Mouse (Mus musculus) retina, adult 2 months (tissue): ENCODE data around the gene Sp8.

Source experiments
- DNase-seq: peaks from one replicate; pipeline ENCODE4 v3.0.0-alpha.2; 2012; ENCODE audit warnings: low read depth, low spot score

The Sp8 gene

GRCm38 (mm10) chr12:118848496-118849202, 2.5 kb downstream of the Sp8 start:
- DNase-seq, result no peak

DNA sequence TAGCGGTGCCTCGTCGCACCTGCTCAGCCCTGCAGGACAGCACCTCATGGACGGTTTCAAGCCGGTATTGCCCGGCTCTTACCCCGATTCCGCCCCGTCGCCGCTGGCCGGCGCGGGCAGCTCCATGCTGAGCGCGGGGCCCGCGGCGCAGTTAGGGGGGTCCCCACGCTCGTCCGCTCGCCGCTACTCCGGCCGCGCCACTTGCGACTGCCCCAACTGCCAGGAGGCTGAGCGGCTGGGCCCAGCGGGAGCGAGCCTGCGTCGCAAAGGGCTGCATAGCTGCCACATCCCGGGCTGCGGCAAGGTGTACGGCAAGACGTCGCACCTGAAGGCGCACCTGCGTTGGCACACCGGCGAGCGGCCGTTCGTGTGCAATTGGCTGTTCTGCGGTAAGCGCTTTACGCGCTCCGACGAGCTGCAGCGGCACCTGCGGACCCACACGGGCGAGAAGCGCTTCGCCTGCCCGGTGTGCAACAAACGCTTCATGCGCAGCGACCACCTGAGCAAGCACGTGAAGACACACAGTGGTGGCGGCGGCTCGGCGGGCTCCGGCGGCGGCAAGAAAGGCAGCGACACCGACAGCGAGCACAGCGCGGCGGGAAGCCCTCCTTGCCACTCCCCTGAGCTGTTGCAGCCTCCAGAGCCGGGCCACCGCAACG, 3.2 kb downstream of the Sp8 start:
- no peak for DNase-seq

DNA sequence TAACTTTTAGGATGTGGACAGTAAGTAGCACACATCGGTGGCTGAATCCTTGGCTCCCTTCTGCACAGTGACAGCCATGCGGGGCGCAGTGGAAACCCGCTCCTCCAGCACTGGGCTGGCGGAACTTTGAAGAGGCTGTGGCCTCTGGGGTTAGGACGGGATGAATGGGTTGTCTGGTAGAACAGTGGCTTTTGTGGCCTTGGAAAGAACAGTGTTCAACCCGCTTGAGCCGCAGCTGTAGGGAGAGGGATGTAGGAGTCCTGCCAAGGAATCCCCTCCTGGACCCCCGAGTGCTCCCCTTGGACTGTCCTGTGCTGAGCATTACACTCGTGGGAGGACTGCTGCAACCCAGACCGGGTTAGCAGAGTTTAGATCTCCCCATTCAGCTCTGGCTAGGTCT, 3.9 kb downstream of the Sp8 start:
- no peak for DNase-seq

DNA sequence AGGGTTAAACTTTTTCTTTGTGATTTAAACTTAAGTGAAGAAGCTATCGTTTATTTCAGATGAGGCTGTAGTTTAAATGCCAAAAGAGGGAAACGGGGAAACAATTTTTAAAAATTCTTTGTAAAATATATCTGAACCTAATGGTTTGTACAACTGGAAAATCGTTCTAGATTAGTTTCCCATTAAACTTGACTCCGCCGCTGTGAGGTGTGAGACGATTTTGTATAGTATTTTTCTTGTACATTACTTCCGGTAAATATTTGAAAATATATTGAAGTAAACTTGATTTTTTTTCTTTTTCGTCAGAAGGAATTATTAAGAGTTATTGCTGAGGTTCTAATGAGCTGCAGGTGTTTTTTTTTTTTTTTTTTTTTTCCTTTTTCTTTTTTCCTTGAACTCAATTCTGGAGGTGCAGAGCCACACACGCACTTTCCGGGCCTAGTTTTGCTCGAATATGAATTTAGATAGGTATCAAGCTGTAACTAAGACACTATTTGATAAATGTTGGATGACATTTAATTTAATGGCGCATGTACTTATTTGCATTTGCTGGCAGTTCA, 4.8 kb downstream of the Sp8 start:
- DNase-seq, result no peak

GRCm38 (mm10) chr12:118853331-118853730, 7.2 kb downstream of the Sp8 start:
- DNase-seq, result no peak

- no peak for DNase-seq
These were observed 8.3 kb downstream of the Sp8 start for GRCm38 (mm10) chr12:118854401-118854800.

DNA sequence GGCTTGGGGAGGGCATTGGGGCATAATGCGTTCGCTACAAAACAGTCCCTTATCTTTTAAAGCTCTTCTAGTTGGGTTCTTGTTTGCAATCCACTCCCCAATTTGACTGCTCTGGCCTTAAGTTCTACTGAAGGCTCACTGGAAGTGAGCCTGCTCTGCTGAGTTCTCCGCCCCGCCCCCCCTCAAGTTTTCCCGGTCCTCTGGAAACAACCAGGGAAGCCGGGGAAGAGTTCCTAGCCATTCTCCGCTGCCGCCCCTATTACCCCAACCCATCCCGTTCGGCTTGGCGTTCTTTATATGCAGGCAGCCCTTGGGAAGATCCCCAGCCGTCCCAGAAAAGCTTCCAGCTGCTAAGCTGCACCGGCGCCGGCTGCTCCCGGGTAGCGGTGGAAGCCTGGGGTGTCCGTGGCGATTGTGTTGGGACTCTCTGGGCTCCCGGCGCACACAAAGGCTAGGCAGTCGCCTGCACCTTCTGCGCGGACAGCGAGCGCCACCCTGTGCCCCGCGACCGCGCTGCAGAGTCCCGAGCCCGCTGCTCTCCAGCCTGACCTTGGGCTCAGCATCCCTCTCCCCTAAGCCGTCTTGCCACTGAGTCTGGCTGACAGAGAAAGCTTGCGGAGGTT, 8.8 kb downstream of the Sp8 start:
- no peak for DNase-seq

DNA sequence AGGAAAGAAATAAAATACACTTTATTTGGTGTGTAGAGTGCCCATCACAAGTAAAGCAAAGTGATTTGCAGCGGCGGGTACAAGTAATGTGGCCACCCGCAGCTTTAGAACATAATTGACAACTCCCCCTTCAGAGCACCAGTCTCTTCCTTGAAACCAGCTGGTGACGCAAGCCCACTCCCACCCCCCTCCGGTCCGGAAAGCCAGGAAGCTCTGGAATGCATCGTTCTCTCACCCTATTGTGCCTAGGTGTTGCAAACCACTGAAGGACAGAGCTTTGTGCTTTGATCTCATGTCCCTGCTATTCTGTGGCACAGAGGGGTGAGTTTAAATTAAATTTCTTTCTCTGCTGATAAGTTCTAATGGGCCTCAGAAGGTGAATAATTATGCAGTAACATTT, 10.0 kb downstream of the Sp8 start:
- no peak for DNase-seq

DNA sequence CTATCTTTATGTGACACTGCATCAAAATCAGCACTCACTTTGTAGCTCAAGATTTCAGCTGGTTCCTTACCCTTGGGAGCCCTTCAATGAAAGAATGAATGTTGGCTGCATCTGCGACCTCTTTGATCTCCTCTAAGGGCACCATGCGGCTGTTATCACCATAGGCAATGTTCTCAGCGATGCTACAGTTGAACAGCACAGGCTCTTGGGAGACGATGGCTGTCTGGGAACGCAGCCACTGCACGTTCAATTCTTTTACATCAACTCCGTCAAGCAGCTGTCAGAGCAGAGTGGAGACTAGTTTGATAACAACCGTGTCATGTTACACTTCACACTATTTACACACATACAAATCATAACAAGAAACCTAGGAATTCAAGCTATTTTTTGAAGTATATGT, 26.5 kb downstream of the Sp8 start:
- DNase-seq, result no peak

- no peak for DNase-seq
These were observed 36.7 kb downstream of the Sp8 start for GRCm38 (mm10) chr12:118882790-118883189.

DNA sequence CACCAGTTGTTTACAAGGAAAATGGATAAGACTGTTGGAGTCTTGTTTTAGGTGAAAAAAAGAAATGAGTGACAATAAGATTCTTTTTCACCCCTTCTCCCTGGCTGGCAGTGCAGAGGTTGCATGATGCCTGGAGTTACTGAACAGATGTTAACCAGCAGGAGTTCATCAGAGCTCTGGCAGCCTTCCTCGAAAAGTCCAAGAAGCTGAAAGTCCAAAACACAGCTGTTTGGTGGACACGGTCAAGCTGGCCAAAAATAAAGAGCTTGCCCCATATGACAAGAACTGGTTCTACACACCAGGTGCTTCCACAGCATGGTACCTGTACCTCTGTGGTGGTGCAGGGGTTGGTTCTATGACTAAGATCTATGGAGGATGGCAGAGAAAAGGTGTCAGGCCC, 41.8 kb downstream of the Sp8 start:
- DNase-seq, result no peak
